Comparison of ENCODE assay signal across 17 mouse cellular contexts in the genomic region with DNA sequence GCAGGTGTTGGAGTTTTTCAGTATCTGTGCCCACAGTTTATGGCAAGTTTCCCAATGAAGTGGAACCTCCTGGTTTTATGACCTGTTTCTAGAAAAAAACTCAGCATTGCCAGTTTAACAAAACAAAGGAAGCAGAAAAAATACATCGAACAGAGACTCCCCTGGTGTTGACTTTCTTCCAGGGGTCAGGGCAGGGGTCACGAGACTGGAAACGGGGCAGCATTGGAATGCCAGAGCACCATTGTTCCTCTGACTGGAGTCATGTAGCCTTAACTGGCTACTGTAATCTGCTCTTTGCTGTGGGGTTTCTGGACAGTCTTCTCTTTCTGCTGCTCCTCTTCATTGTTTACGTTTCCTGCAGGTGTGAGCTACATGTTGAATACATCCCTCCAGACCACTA. TPM values are rescaled to one million over a fixed set of nuclear protein-coding genes. Genes with fewer than 3 reads are reported as not detected.
DNase-seq lines count a peak whose midpoint lies in the region; ATAC-seq lines count a peak whose summit lies in the region.
"Had no signal": no experiment of that assay in that cellular context is flagged by ENCODE, and none has a peak within 500 bp of the region (broad histone marks: within the 10 kb centered on the region; RNA-seq: fewer than 3 reads in every experiment).

No protein-coding gene starts in this region.

- peaks cover 10% of the 10 kb centered on the region for H3K4me1 ChIP-seq in kidney, embryonic 15.5 days
- H3K4me1 ChIP-seq: liver, embryonic 15.5 days had no signal

- peak; percentile 77 for ATAC-seq in kidney, embryonic 15.5 days (replicated peaks; ENCODE audit: low FRiP score)
- no peak for ATAC-seq in inflammation-experienced regulatory T-cells, adult 6 months
- ATAC-seq: Patski had no signal

- H3K4me3 ChIP-seq in kidney, embryonic 15.5 days (replicated peaks) = no peak overlapping the region
- H3K4me3 ChIP-seq: liver, embryonic 15.5 days; myocyte had no signal

- H3K27me3 ChIP-seq in kidney, embryonic 15.5 days = no peaks in the 10 kb centered on the region
- H3K27me3 ChIP-seq: CH12.LX; liver, embryonic 15.5 days had no signal

- DNase-seq in cerebellum, adult 11-12 months = peak; percentile 4
- DNase-seq in cerebellum, postnatal 25 days = no peak
- DNase-seq in kidney, adult 8-10 months = no peak
- DNase-seq in right cerebral cortex, postnatal 4 days = peak; percentile 23
- no peak for DNase-seq in right cerebral cortex, postnatal 10 days (ENCODE audit: low spot score in 2 of 2)
- no peak for DNase-seq in ovary, postnatal 36 days (ENCODE audit: low spot score)
- DNase-seq: adrenal gland, adult 2 months; cerebellum, adult 8-10 months; layer of hippocampus, adult 9-11 months; lung, postnatal 4 days; thymus, postnatal 14 days had no signal

- no peak overlapping the region for H3K4me2 ChIP-seq in kidney, embryonic 15.5 days
- H3K4me2 ChIP-seq: liver, embryonic 15.5 days had no signal

- H3K36me3 ChIP-seq in kidney, embryonic 15.5 days = no peaks in the 10 kb centered on the region
- H3K36me3 ChIP-seq: liver, embryonic 15.5 days had no signal

- WGBS in kidney, embryonic 15.5 days = 6% methylated on average over 4 of the region's 4 CpGs

- H3K9me3 ChIP-seq in kidney, embryonic 15.5 days (replicated peaks) = no peaks in the 10 kb centered on the region
- H3K9me3 ChIP-seq: liver, embryonic 15.5 days had no signal

- no peak overlapping the region for H3K27ac ChIP-seq in kidney, embryonic 15.5 days
- H3K27ac ChIP-seq: liver, embryonic 15.5 days had no signal

- H3K9ac ChIP-seq in kidney, embryonic 15.5 days = no peak overlapping the region
- H3K9ac ChIP-seq: liver, embryonic 15.5 days had no signal

RNA-seq across cellular contexts. Expression of a gene that starts 15.1 kb away (rescaled TPM):
- polyA plus RNA-seq in kidney, embryonic 15.5 days (2015; fragmentation: Nextera tagmentation; extraction: Ambion mirVana) = 9.0 and 10.0 TPM in 2 replicates
- 1 to 10 TPM; 2.2 to 4.3 (median 3.8) TPM for polyA plus RNA-seq in inflammation-experienced regulatory T-cells, adult 6 months (2017; shearing (Covaris generic))

RNA-seq across cellular contexts. Expression of a gene that starts 16.2 kb away (rescaled TPM):
- 9.3 TPM in 2 replicates for polyA plus RNA-seq in kidney, embryonic 15.5 days (2015; fragmentation: Nextera tagmentation; extraction: Ambion mirVana)
- 10 to 100 TPM; 37.1 to 54.3 (median 49.1) TPM for polyA plus RNA-seq in inflammation-experienced regulatory T-cells, adult 6 months (2017; shearing (Covaris generic))

Comparison
In these comparisons a context has a peak if more than half of its experiments do, and no peak if none do; other contexts are left out.
1. DNase-seq: peak in cerebellum, adult 11-12 months (single experiment) and right cerebral cortex, postnatal 4 days (single experiment); none in cerebellum, postnatal 25 days (0 of 2), kidney, adult 8-10 months (0 of 2), right cerebral cortex, postnatal 10 days (0 of 2) and ovary, postnatal 36 days (single experiment).